Mouse (Mus musculus): ENCODE results near the gene Dst.

DNA sequence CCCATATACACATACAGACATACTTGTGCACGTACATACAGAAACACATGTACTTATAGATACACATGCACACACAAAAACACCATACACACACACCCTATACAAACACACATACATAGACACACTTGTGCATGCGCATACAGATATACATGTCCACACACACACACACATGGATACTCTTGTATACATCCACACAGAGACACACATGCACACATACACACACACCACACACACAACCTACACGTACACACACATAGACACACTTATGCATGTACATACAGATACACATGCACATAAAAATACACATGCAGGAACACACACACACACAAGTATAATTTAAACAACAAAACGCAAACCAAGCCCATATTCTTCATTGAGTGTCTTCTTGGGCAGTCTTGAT is 57.8 kb downstream of the Dst start:
- TF ChIP-seq CTCF (conservative IDR thresholded peaks at IDR 0.05 in 1 of 2, IDR thresholded peaks at IDR 0.05 in 1 of 2; ENCODE audit: low read depth in 2 of 2, low read length in 2 of 2) (no peak), POLR2A (IDR thresholded peaks at IDR 0.05; ENCODE audit: low read depth, low read length) (no peak), EP300 (IDR thresholded peaks at IDR 0.05; ENCODE audit: low read length) (no peak), CHD2 (IDR thresholded peaks at IDR 0.05; ENCODE audit: low read length) (no peak), GABPA (IDR thresholded peaks at IDR 0.05; ENCODE audit: insufficient replicate concordance, low read depth, low read length) (no peak), IRF4 (IDR thresholded peaks at IDR 0.05; ENCODE audit: low read depth, low read length) (no peak), MYC (IDR thresholded peaks at IDR 0.05; ENCODE audit: low read depth, low read length) (no peak), ZKSCAN1 (IDR thresholded peaks at IDR 0.05; ENCODE audit: borderline replicate concordance, low read depth, low read length) (no peak), ZMIZ1 (IDR thresholded peaks at IDR 0.05; ENCODE audit: low read depth, low read length) (no peak), RAD21 (IDR thresholded peaks at IDR 0.05; ENCODE audit: low read depth, low read length) (no peak), ZNF384 (IDR thresholded peaks at IDR 0.05; ENCODE audit: low read depth, low read length) (no peak), MAFK (IDR thresholded peaks at IDR 0.05; ENCODE audit: insufficient replicate concordance, low read length) (no peak)
